Mouse (Mus musculus) heart, embryonic 13.5 days (tissue): ENCODE measurements around the gene Cd79b. TPM values are rescaled to one million over a fixed set of nuclear protein-coding genes. Genes with fewer than 3 reads are reported as not detected.

Experiments
- ATAC-seq: fragments of 200-750 bp; cut with Nextera tagmentation; 2 replicates; pipeline ENCODE4 v1.8.0; 2017; ENCODE audit warnings: moderate TSS enrichment; ENCODE audit not compliant: insufficient number of reproducible peaks, low FRiP score, low TSS enrichment; ENCODE audit errors: extremely low read depth
- H3K27ac ChIP-seq: fragments of 300-500 bp; sonication (generic); replicated peaks from 2 replicates; pipeline ENCODE4 v1.5.1; 2015; ENCODE audit warnings: moderate library complexity, mild to moderate bottlenecking, inconsistent platforms
- H3K27me3 ChIP-seq: fragments of 300-500 bp; sonication (generic); replicated peaks from 2 replicates; pipeline ENCODE4 v1.6.1; 2015; ENCODE audit warnings: mild to moderate bottlenecking, inconsistent platforms
- H3K36me3 ChIP-seq: fragments of 300-500 bp; sonication (generic); 2 replicates; pipeline ENCODE4 v1.6.1; 2015; ENCODE audit warnings: mild to moderate bottlenecking, inconsistent platforms
- H3K4me1 ChIP-seq: fragments of 300-500 bp; sonication (generic); 2 replicates; pipeline ENCODE4 v1.6.1; 2015; ENCODE audit warnings: inconsistent platforms
- H3K4me2 ChIP-seq: fragments of 300-500 bp; sonication (generic); 2 replicates; pipeline ENCODE4 v1.6.1; 2015; ENCODE audit warnings: inconsistent platforms, mild to moderate bottlenecking, moderate library complexity
- H3K4me3 ChIP-seq: fragments of 300-500 bp; sonication (generic); 2 replicates; pipeline ENCODE4 v1.5.1; 2015; ENCODE audit warnings: moderate library complexity, mild to moderate bottlenecking, inconsistent platforms
- H3K9ac ChIP-seq: fragments of 300-500 bp; sonication (generic); 2 replicates; pipeline ENCODE4 v1.6.1; 2015; ENCODE audit warnings: inconsistent platforms, mild to moderate bottlenecking, moderate library complexity
- H3K9me3 ChIP-seq: fragments of 300-500 bp; sonication (generic); 2 replicates; pipeline ENCODE4 v1.6.1; 2016; ENCODE audit warnings: inconsistent platforms
- WGBS: fragments of 180-500 bp; shearing (Covaris S2); methylation state at CpG from one replicate; pipeline ENCODE4 v1.1.7; 2015; ENCODE audit warnings: mixed read lengths; 5-methylcytosine and 5-hydroxymethylcytosine counted together
- polyA plus RNA-seq: library from polyadenylated mRNA; unstranded; fragments of >200 nt; fragmentation: Nextera tagmentation; extraction: Ambion mirVana; gene quantifications from 2 replicates; pipeline ENCODE4 v1.2.1, GENCODE M21; 2015

Cd79b gene
- polyA plus RNA-seq, 1 experiment from 2014 or later, result 1.2 TPM

GRCm38 (mm10) chr11:106273811-106274210 lies 40.8 kb downstream of the Cd79b start:
- H3K27me3 ChIP-seq, result no peaks in the 10 kb centered on the region; the same call in 1 of the 2 replicates
- ATAC-seq, result no peak
- H3K36me3 ChIP-seq, result no peaks in the 10 kb centered on the region
- WGBS, result 92% methylated on average over 6 of the region's 6 CpGs
- no peak overlapping the region for H3K27ac ChIP-seq
- peak overlapping the region; percentile 87; the same call in 1 of the 2 replicates for H3K9ac ChIP-seq
- peak overlapping the region; percentile 79 for H3K4me2 ChIP-seq
- H3K4me1 ChIP-seq, result peaks cover 51% of the 10 kb centered on the region
- no peaks in the 10 kb centered on the region for H3K9me3 ChIP-seq
- H3K4me3 ChIP-seq, result peak overlapping the region; percentile 87; the same call in 1 of the 2 replicates

- peak overlapping the region; percentile 87 for H3K4me3 ChIP-seq
- no peaks in the 10 kb centered on the region for H3K36me3 ChIP-seq
- no peak for ATAC-seq
- peak overlapping the region; percentile 79 for H3K4me2 ChIP-seq
- H3K27me3 ChIP-seq, result no peaks in the 10 kb centered on the region; the same call in 1 of the 2 replicates
- H3K4me1 ChIP-seq, result peaks cover 56% of the 10 kb centered on the region
- no peaks in the 10 kb centered on the region for H3K9me3 ChIP-seq
- WGBS, result 13% methylated on average over 16 of the region's 16 CpGs
- peak overlapping the region; percentile 87 for H3K9ac ChIP-seq
- H3K27ac ChIP-seq, result peak overlapping the region; percentile 82
Observed at GRCm38 (mm10) chr11:106273311-106273684, 41.3 kb downstream of the Cd79b start.

DNA sequence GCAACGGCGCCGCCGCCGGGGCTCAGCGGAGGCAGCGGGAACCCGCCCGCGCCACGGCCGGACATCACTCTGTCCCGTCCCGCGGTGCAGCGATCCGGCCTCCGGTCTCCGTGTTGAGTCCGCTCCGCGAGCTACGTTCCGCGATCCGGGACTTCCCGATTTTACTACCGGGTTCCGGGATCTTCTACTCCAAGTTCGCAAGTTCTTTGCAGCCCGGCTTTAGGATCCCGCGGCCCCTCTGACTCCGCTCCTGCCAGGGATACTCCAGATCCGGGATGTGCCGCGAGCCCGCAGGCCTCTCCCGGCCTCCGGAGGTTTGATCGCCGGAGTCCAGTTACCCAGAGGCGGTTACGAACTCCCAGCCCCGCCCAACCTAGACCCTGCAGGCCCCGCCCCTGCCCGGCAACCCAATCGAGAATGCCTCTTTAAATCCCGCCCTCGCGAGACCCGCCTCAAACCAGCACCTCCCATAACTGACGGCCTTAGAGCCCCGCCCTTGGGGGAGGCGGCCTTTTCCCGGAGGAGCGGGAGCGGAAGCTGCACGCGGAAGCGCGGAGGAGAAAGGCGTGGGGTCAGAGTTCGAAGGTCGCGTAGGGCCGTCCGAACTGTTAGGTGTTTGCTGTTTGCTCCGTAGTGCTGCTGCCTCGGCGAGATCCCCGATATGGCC lies 41.8 kb downstream of the Cd79b start, which contains the start of gene Smarcd2:
Gene Smarcd2 (minus strand): TSS at position 329 of the 667 bp plus-strand sequence.
- Histone ChIP-seq H3K4me1 (peaks cover 61% of the 10 kb centered on the region), H3K27ac (peak within 1 kb of the TSS; percentile 92), H3K9ac (peak within 1 kb of the TSS; percentile 98), H3K27me3 (no peaks in the 10 kb centered on the region; the same call in 1 of the 2 replicates), H3K4me3 (peak within 1 kb of the TSS; percentile 87), H3K4me2 (peak within 1 kb of the TSS; percentile 79), H3K36me3 (peaks cover 2% of the 10 kb centered on the region), H3K9me3 (no peaks in the 10 kb centered on the region)
- peak; percentile 97 for ATAC-seq
- WGBS, result under 1% methylated on average over 72 of the region's 72 CpGs

DNA sequence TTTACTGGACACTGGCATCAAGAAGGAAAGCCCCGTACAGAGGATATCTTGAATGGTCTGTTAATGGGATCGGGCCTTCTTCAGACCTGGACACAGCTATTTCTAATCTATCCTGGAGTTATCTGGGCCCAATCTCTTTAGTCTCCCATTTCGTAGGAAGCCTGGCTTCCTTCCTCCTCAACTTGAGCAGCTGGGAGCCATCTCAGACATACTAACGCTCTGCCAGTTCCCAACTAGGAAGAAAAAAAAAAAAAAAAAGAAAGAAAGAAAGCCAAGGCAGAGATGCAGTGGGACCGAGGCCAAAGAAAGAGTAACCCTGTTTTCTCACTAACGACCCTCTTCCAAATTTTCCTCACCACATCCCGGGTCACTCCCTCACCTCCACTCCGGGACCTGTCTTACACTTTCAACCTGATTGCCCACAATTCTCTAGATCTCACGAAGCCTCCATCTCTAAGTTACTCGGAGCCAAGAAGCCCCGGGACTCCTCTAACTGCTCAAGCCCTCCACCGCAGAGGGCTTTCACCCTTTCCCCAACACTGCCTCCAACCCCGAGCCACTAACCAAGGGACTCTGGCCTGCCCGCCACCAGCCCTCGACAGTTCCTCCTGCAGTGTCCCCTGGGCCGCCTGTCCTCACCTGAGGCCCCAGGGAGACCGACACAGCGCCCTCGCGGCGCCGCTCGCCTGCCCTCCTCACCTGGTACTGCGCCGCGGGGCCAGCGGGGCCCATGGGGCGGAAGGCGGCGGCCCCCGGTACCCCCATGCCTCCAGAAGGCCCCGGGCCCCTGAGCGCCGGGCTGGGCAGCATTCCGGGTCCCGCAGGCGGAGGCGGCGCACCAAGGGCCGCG lies 42.5 kb downstream of the Cd79b start:
- 0 out of 2 replicates have a peak, but pooled peaks have one; percentile 6 for ATAC-seq
- WGBS, result 1% methylated on average over 41 of the region's 41 CpGs
- Histone ChIP-seq H3K4me1 (peaks cover 68% of the 10 kb centered on the region), H3K27ac (peak overlapping the region; percentile 92), H3K9ac (peak overlapping the region; percentile 98), H3K36me3 (peaks cover 9% of the 10 kb centered on the region), H3K4me3 (peak overlapping the region; percentile 87), H3K9me3 (no peaks in the 10 kb centered on the region), H3K4me2 (peak overlapping the region; percentile 79), H3K27me3 (no peaks in the 10 kb centered on the region)

DNA sequence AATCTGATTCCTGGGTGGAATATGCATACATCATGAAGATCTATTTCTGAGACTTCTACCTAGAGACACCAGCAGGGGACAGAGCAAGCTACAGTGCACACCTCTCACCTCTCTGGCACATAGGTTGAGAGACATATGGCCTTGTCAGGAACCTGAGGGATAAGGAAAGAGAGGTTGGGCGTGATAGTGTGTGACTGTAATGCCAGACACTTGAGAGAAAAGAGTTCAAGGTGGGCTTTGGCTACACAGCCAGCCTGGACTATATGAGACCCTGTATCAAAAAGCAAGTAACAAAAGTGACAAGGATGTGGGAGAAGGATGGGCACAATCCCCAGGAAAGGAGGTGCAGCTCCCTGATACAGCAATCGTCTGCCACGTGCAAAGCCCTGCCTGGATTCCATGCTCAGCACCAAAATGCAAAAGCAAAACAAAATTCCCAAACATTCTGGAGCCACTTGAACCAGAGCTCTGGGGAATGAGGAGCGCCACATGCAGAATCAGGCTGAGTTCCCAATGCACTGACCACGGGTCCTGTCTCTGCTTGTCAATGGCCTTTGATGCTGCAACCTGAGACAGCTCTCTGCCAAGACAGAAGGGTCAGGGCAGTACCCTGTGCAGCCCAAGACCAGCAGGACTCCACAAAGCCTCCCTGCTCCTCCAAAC lies 43.3 kb downstream of the Cd79b start:
- H3K4me1 ChIP-seq, result peaks cover 62% of the 10 kb centered on the region

DNA sequence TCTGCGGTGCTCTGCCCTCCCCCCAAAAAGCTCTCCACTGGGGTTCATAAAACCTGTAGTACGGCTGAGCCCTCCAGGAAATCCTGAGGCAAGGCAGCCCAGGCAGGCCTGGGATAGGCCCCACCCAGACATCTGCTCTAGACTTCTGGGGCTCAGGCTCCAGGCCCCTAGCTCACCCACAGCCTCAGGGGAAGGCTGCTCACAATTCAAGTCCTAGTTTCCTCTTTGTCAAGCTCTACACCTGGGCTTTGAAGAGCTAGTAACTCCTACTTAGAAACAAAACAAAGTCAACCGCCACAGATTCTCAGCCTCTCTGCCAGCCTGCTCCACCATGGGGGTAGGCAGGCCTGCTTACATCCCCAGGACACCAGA lies 45.5 kb downstream of the Cd79b start:
- Histone ChIP-seq H3K4me3 (no peak overlapping the region), H3K27me3 (no peaks in the 10 kb centered on the region), H3K4me2 (0 out of 2 replicates have a peak overlapping the region, but pooled peaks have one; percentile 18), H3K36me3 (peaks cover 39% of the 10 kb centered on the region), H3K27ac (peak overlapping the region; percentile 16), H3K9me3 (no peaks in the 10 kb centered on the region), H3K9ac (peak overlapping the region; percentile 61), H3K4me1 (peaks cover 48% of the 10 kb centered on the region)
- 45% methylated on average over 3 of the region's 3 CpGs for WGBS
- no peak for ATAC-seq

More for the DNA sequence above, 43.3 kb downstream of the Cd79b start:
- 35% methylated on average over 5 of the region's 5 CpGs for WGBS
- peak overlapping the region; percentile 87 for H3K4me3 ChIP-seq
- no peak for ATAC-seq
- H3K36me3 ChIP-seq, result peaks cover 17% of the 10 kb centered on the region
- H3K9ac ChIP-seq, result peak overlapping the region; percentile 98
- no peaks in the 10 kb centered on the region for H3K9me3 ChIP-seq
- peak overlapping the region; percentile 92 for H3K27ac ChIP-seq
- no peaks in the 10 kb centered on the region for H3K27me3 ChIP-seq
- peak overlapping the region; percentile 79 for H3K4me2 ChIP-seq

GRCm38 (mm10) chr11:106268326-106269059 lies 46.1 kb downstream of the Cd79b start:
- no peaks in the 10 kb centered on the region for H3K27me3 ChIP-seq
- H3K4me1 ChIP-seq, result peaks cover 47% of the 10 kb centered on the region
- no peaks in the 10 kb centered on the region for H3K9me3 ChIP-seq
- peaks cover 44% of the 10 kb centered on the region for H3K36me3 ChIP-seq
- H3K27ac ChIP-seq, result peak overlapping the region; percentile 16
- peak overlapping the region; percentile 18; the same call in 1 of the 2 replicates for H3K4me2 ChIP-seq
- ATAC-seq, result no peak
- 60% methylated on average over 8 of the region's 8 CpGs for WGBS
- H3K9ac ChIP-seq, result peak overlapping the region; percentile 61
- H3K4me3 ChIP-seq, result no peak overlapping the region

DNA sequence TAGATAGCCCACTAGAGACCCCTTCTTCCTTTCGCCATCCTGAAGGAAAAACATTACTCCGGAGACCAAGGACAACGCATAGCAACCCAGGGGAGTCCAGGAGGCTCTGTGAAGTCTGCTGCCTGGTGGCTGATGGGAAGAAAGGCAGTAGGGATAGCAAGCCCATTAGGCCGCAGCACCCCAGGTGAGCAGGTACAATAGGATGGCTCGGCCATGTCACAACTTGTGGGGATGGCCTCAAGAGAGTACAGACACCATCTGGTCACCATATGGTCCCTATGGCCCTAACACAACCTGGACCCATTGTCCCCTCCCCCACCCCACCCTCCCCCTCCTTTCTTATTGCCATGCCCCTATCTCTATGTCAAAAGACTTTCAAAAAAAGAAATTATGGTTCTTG lies 46.7 kb downstream of the Cd79b start:
- Histone ChIP-seq H3K27ac (no peak overlapping the region), H3K4me2 (no peak overlapping the region), H3K9me3 (no peaks in the 10 kb centered on the region), H3K4me3 (no peak overlapping the region), H3K9ac (peak overlapping the region; percentile 25; the same call in 1 of the 2 replicates), H3K4me1 (peaks cover 44% of the 10 kb centered on the region), H3K36me3 (peaks cover 51% of the 10 kb centered on the region), H3K27me3 (no peaks in the 10 kb centered on the region)
- no peak for ATAC-seq
- 69% methylated on average over 5 of the region's 5 CpGs for WGBS

- H3K36me3 ChIP-seq, result peaks cover 56% of the 10 kb centered on the region
- H3K4me2 ChIP-seq, result no peak overlapping the region
- no peak for ATAC-seq
- no peaks in the 10 kb centered on the region for H3K27me3 ChIP-seq
- H3K27ac ChIP-seq, result no peak overlapping the region
- H3K9me3 ChIP-seq, result no peaks in the 10 kb centered on the region
- WGBS, result 57% methylated on average over 15 of the region's 15 CpGs
- H3K9ac ChIP-seq, result 0 out of 2 replicates have a peak overlapping the region, but pooled peaks have one; percentile 25
- no peak overlapping the region for H3K4me3 ChIP-seq
- H3K4me1 ChIP-seq, result peaks cover 44% of the 10 kb centered on the region
Observed at GRCm38 (mm10) chr11:106267311-106267852, 47.2 kb downstream of the Cd79b start.

- 90% methylated on average over 10 of the region's 10 CpGs for WGBS
- no peak overlapping the region for H3K27ac ChIP-seq
- H3K4me2 ChIP-seq, result no peak overlapping the region
- no peaks in the 10 kb centered on the region for H3K9me3 ChIP-seq
- no peaks in the 10 kb centered on the region for H3K27me3 ChIP-seq
- ATAC-seq, result no peak
- H3K4me3 ChIP-seq, result no peak overlapping the region
- H3K9ac ChIP-seq, result no peak overlapping the region
- peaks cover 65% of the 10 kb centered on the region for H3K36me3 ChIP-seq
- H3K4me1 ChIP-seq, result peaks cover 40% of the 10 kb centered on the region
Observed at GRCm38 (mm10) chr11:106266431-106266830, 48.1 kb downstream of the Cd79b start.
